Mouse (Mus musculus) spleen, postnatal 36 days (tissue): ENCODE results near the gene Jarid2.

Experiments used
- DNase-seq, 2 experiments: peaks; one replicate each; pipeline ENCODE4 v3.0.0; 2022; ENCODE audit warnings: low spot score in 2 of 2, mixed read lengths in 1 of 2

The Jarid2 gene

DNA sequence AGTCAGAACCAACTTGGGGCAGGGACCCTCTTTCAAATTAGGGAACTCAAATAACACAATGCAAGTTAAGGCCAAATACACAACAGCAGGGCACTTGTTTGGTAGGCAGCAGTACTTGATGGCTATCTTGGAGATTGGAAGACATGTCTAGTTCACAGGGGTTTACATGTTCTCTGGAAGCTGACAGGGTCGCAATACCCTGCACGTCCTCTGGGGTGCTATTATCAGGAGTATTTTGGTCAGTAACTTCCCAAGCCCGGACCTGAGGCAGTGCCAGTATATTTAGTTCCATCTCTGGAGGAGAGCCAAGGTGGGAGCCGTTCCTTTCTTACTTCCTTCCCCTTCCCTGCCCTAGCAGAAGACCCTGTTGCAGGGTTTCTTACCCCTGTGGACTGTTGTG lies 186.7 kb downstream of the Jarid2 start:
- no peak for DNase-seq

DNA sequence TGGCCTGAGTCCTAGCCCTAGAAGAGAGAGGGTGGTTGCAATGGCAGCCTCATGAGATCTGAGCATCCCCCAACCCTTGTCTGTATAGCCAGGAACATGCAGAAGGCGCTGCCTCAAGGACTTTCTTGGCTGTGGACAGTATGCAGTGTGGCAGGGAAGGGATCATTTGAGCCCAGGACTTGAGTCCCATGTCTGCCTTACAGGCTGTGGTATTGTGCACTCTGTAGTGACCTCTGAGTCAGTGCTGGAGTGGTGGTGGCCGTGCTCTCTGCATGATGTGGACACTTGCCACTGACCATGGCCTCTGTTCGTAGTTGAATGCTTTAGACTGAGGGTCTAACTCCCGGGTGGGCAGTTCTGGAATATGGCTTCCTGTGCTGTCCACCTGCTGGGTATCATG lies 187.9 kb downstream of the Jarid2 start:
- no peak for DNase-seq

DNA sequence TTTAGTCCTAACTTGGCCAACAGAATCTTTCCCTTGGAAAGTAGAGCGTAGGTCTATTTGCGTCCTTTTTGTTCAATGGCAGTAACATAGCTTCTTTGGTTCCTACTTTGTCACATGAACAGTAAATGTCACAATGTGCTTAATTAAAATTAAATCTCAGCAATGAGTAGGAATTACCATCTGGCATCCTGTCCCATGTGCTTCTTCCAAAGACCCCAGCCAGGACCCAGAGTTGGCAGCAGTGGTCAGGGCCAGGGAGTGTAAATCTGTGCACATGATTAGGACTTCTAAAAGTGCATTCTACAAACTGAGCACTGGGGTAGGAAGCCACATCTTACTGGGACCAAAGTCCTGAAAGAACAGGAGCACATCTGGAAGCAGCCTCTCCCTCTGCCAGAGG lies 189.0 kb downstream of the Jarid2 start:
- DNase-seq, result no peak

DNA sequence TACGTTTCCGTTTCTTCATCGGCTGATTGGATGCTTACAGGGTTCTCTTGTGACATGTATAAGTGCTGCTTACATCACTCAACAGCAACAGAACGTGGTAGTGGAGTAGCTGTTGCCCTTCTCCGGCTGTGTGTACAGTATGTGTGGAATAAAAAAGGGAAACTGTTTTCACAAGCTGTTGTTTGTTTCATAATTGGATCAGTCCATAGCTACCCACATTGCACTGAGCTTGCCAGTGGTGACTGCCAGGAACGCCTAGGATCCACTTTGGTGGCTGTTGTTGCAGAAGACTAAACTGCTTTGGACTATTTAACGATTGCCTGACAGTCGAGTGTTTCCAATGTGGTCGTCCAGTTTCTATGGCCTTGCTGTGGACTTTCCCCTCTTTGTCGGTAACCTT lies 191.8 kb downstream of the Jarid2 start:
- no peak for DNase-seq

DNA sequence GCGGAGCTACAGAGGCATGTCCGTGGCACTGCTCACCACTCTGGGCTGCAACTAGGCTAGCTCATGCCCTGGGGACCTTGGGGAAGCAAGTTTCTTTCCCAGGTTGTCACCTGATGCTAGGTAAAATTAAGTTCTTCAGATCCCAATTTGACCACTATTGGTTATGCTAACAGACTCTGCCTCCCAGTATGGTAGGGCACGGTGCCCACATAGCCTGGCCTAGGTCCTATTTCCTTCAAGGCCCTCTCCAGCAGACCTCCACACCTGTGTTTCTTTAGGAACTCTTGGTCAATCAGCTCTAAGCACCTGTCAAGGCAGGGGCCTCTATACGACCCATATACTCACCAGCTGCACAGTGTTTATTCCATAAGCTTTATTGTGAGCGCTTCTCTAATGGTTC lies 192.4 kb downstream of the Jarid2 start:
- DNase-seq, result no peak

DNA sequence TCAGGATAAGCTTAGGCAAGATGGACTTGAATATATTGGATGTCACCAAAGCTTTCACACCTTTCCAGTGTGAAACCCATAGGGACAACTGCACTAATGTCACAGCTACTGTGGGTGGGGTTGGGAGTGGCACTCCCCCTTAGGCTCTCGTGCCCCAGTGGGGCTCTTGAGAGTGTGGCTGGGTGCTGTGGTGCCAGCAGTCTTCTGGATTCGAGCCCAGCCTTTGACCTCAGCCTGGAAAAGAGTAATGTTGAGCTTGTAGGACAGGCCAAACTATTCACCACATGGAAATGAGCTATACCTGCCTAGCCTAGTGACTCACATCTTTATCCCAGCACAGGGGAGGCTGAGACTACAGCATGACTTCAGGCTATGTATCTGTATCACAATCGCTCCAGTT lies 194.8 kb downstream of the Jarid2 start:
- no peak for DNase-seq

DNA sequence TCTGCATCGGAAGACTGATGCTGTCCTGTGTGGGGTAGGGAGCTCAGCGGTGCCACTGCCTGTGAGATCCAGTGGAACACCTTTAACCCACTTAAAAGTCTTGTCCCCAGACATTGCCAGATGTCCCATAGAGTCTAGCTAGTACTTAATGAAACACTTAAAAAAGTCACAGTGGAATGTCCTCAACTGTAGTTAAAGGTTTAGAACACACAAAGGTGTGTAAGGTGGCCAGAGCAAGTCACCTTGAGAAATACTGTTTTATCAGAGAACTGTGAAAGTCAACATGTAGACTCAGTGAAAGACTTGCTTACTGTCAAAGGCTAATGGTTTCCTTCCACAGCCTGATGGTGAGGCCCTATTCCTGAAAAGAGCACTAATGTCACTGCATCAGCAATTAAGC lies 195.9 kb downstream of the Jarid2 start:
- DNase-seq, result no peak

DNA sequence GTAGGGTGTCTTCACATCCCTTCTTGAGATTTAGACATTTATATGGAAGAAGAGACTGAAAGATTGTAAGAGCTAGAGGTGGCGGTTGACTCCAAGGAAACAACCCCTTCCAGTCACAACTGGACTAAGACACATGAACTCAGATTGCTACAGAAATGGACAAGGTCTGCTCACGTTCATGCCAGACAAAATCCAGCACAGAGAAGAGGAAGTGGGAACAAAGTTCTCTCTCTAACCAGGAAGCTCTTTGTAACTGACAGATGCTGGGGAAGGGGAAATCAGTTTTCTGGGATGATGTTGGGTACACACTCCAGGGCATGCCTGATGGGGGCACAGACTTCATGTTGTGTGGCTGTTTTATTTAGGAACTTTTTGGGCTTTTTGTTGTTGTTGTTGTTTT lies 197.0 kb downstream of the Jarid2 start:
- no peak for DNase-seq

DNA sequence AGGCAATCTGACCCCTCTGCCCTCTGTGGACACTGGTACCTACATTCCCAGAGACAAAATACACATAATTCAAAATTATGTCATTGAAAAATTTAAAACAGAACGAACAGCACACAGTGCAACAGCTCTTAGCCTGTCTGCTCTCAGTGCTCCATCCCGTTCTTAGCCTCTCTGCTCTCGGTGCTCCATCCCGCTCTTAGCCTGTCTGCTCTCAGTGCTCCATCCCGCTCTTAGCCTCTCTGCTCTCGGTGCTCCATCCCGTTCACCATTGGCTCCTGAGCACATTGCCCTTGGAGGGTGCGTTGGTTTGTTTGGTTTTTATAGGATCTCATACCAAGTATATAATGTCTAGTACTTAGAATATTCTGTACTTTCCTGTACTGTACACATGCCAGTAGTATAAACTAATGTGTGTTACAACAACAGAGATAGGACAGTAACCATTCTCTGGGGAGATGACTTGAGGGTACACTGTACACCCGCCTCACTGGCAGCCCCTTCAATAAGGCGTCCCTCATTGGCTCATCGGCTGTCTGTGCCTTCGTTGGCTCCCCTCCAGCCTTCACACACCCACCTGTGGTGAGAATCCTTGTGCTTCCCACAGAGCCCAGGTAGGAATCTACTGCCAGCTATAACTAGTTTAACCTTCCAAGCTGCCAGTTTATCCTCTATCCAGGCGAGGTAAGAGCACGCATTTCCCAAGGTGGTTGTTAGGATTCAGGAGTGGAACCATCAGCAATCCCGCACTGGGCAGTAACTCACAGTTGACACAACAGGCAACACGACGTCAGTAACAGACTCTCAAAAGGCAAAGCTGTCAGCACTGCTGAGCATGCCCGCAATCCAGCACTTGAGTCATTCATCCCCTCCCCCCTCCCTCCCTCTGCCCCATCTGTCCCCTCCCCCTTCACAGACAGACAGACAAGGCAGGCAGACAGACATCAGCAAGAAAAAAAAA lies 203.3 kb downstream of the Jarid2 start:
- no peak for DNase-seq

DNA sequence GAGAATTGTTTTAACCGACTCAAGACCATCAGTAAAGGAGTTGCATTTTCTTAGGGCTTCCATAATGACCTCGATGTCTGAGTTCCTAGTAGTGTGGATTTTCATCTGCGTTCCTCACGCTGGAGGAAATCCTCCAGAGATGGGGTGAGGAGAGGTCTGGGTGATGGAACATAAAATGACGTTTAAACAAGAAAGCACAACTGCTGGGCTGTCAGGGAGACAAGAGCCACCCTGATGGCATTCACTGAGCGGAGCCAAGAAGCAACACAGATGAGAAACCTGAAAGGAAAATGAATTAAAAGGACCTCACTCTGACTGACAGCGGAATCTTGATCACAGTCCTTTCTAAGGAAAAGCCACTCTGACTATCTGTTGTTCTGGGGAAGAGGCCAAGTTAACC lies 204.3 kb downstream of the Jarid2 start:
- DNase-seq, result no peak

DNA sequence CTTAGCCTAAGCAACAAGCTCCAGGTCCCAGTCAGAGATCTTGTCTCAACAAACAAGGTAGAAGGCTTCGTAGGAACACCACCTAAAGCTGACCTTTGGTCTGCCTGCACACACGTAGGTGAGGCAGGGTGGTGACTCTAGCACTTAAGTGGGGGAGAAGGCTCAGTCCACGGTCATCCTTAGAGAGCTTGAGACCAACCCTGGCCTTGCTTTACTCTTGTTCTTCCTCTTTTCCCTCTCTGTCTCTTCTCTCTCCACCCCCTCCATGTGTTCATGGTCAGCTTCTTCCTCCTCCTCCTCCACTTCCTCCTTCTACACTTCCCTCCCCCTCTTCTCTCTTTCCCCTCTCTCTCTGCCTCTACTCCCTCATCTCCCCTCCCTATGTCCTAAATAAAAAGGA lies 208.4 kb downstream of the Jarid2 start:
- DNase-seq, result no peak

DNA sequence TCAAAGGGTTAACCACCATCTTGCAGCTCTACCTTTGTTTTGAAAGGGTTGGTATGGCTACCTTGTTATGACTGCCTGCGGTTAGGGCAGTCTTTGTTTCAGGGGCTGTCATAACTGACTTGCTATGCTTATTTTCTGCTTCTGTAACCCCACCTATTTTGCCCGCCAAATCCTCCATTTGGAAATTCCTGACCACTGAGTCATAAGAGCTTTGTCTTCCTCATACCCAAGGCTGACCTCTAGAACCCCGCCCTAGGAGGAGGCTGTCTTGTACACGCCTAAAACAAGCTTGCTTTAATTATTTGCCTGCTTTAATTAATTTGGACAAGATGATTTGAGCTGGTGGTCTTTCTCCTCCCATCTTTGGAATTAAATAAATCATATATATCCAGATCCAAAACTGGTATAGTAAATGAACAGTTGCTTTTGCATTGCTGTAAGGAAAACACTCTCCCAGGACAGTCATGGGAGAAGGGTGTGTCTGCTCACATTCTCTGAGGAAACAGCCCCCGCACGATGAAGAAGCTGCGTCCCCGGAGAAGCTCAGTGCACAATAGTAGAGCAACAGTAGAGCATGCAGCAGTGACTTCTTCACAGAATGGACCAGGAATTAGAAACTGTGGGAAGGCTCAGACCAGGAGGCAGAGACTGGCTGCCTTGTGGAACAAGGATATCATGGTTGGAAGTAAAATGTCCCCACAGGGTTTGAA lies 210.2 kb downstream of the Jarid2 start:
- DNase-seq, result no peak

DNA sequence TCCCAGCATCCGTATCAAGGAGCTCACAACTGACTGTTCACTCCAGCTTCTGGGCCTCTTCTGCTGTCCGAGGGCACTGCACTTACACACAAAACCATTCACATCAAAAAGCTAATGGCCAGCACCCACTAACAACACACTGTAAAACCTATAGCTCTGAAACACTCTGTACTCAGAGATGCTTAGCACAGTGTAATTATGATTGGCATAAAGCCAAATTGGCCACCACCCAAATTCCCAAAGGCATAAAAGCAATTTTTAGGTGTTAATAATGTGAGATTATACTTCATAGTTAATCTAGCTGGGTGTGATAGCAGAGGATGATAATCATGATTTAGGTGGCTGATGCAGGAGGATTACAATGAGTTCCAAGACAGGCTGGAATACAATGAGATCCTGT lies 214.3 kb downstream of the Jarid2 start:
- DNase-seq, result no peak

DNA sequence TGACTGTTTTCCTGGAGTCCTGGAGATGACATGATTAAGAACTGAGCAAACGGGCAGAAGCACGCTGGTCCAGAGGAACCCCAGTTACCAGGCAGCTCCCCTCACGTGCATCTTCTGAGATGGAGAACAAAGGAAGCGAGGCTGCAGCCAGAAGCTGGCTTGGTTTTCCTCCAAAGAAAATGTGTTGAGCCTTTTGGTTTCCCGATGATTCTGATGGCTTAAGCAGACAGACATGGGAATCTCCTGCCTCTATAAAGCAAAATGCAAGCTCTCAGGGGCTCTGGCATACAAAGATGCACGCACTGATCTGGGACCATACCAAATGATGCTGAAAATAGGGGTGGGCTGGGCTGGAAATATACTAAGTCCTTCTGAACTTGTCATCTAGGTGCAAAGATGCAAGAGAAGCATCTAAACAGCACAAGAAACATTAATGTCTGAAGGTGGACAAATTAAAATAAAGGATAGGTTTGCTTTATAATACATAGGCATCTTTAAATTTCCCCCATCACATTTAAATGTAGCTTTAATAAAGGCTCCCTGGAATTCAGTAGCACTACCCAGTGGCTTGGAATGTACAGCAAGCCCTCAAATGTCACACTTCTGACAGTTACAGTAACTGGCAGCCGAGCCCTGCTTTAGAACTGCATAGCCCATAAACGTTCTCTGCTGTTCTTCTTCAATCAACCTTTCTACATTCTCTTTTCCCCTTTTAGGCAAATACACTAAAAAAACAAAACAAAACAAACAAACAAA lies 217.8 kb downstream of the Jarid2 start:
- DNase-seq, result no peak

DNA sequence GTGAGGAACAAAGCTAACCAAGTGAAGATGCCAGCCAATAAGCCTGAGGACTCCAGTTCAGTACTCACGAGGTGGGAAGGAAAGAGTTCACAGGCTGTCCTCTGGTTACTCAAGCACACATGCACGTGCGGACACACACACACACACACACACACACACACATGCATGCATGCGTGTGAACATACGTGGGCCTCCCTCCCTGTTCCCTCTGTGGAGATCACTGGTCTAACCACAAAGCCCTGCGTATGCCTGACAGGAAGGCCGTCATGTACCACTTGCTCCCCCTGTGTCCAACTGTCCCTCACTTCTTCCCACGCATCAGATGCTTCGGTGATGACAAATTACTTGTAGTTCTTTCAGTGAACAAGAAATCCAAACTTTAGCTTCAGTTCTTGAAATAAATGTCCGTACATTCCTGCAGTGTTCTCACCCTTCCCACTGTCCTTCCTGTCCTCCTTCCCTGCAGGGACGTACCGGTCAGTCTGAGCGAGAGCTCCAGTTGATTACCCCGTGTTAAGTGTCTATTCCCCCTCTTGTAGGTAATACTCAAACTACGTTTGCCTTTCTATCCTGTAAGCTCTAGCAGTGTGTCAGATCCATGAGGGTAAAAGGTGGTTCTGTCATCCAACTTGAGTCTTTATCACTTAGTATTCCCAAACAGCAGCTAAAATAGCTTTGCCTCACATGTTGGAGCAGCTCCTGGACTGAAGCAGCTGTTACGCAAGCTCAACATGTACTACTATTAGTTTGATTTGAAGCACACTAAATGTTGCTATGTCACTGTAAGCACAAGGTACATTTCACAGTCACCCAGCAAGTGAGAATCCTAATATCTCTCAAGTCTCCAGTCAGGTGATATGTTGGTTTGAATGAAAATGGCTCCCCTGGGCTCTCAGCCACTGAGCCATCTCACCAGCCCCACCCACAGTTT lies 219.3 kb downstream of the Jarid2 start:
- no peak for DNase-seq

DNA sequence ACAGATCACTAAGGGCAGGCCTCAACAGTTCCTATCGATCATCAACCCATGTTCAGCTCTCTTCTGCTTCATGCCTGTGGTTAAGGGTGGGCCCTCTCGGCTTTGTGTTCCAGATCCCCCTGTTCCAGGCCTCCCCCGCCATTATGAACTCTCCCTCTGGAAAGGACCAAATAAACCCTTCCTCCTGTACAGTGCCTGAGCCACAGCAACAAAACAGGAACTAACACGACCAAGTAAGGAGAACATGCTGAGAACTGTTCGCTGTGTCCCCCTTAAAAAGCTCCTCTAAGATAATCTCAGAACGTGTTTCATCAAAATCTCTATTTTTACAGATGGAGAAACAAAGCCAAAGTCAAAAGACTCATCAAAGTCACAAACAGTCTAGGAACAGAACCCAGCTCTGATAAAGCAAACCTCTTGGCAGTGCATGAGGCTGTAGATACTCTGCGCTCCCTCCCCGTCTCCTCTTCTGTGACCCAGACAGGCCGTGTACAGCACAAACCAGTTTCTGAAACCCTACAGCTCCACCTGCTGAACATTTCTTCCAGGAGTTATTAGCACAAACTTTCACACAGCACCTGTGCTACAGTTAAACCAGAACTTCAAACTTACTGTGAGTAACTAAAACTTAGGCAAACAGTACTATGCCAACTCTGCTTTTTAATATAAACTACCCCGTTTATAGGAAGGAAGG lies 223.3 kb downstream of the Jarid2 start:
- peak in 1 of 2 experiments; percentile 12 for DNase-seq

DNA sequence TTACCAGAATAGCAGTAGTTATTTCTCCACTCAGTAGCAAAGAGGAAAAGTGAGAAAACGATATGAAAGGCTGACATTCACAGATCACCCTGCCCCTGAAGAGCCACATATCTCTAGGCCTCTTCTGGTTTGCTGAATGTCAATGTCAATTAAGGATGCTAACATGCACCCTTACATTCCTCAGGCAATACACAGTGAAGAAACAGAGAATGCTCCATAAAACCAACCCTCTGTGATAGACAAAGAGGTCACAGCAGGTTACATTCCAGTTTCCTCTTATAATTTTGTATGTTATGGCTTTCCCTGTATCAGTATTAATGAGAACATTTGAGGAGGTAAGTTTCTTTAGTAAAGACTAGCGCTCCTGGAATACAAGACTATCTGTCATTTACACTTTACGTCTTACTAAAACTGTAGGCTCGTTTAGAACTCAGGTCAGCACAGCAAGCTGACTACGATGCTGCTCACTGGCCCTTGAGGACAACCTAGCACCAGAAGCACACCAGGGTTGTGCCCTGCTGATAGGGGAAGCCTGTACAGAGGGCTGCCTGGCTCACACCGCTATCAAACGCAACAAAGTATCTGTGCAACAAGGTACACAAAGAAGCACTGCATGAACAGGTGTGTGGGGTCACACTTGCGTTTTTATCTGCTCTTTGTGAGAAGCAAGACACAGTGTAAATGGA lies 224.4 kb downstream of the Jarid2 start:
- no peak for DNase-seq

DNA sequence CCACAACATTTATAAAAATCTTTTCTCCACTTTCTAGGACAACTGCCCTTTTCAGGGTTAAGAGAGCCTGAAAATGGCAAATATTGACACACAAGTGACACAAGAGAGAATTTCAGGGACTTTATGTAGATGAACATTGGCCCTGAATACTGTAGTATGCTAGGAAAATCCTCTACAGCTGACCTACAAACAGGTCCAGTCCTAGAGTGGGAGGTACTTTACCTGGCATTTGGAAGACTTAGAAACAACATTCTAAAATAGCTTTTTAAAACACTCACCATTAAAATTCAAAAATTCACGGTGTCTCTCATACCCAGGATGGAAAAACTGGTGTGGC lies 224.9 kb downstream of the Jarid2 start:
- DNase-seq, result no peak

DNA sequence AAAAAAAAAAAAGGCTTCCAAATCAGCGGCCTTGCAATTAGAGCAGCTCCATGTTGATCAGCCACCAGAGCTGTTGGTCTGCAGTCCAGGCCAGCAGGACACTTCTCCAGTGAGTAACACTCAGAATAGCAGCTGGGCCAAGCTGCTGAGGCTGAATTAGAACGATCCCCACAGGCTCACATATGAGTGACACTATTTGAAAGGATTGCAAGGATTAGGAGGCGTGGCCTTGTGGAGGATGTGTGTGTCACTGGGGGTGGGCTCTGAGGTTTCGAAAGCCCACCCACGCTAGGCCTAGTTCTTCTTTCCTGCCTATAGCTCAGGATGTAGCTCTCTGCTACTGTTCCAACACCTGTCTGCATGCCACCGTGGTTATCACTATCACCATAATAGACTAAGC lies 226.5 kb downstream of the Jarid2 start:
- no peak for DNase-seq

DNA sequence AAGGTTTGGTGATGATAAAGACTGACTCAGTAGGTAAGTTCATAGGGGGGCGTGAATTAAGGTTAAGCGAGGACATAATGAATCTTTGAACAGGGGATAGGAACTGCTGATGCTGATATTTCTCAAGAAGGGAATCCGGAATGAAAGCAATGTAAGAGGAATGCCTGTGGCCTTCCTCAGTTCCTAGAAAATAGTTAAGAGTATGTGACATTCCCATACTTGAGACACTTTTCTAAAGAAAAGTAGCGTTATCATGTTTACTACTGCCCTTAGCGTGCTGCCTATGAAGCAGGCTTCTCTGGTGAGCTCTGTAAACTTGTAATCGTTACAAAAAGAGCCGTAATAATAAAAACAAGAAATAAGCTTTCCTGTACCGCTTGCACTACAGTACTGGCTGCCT lies 227.8 kb downstream of the Jarid2 start:
- DNase-seq, result no peak
